Mouse (Mus musculus) hindbrain, postnatal 0 days (tissue): Measurements from ENCODE around the gene Thoc6. TPM values are rescaled to one million over a fixed set of nuclear protein-coding genes. Genes with fewer than 3 reads are reported as not detected.

ENCODE experiments used
- ATAC-seq: fragments of 200-750 bp; cut with Nextera tagmentation; 2 replicates; pipeline ENCODE4 v1.8.0; 2017; ENCODE audit warnings: mild to moderate bottlenecking, moderate TSS enrichment, moderate library complexity
- DNase-seq: peaks from one replicate; pipeline ENCODE4 v3.0.0-alpha.2; 2015; ENCODE audit warnings: low spot score
- H3K27ac ChIP-seq: fragments of 300-500 bp; sonication (generic); 2 replicates; pipeline ENCODE4 v1.5.1; 2014; ENCODE audit warnings: mild to moderate bottlenecking
- H3K27me3 ChIP-seq: fragments of 300-500 bp; sonication (generic); 2 replicates; pipeline ENCODE4 v1.6.1; 2014; ENCODE audit warnings: low read length, mixed read lengths; ENCODE audit not compliant: insufficient read depth
- H3K36me3 ChIP-seq: fragments of 300-500 bp; sonication (generic); 2 replicates; pipeline ENCODE4 v1.6.1; 2014; ENCODE audit warnings: low read length, mixed read lengths; ENCODE audit not compliant: insufficient read depth
- H3K4me1 ChIP-seq: fragments of 300-500 bp; sonication (generic); 2 replicates; pipeline ENCODE4 v1.6.1; 2014; ENCODE audit warnings: antibody characterized with exemption, low read length, mixed read lengths; ENCODE audit not compliant: insufficient read depth
- H3K4me2 ChIP-seq: fragments of 300-500 bp; sonication (generic); 2 replicates; pipeline ENCODE4 v1.6.1; 2014; ENCODE audit warnings: low read depth, mild to moderate bottlenecking, low read length, moderate library complexity, mixed read lengths
- H3K4me3 ChIP-seq: fragments of 300-500 bp; sonication (generic); 2 replicates; pipeline ENCODE4 v1.5.1; 2014; ENCODE audit warnings: low read length
- H3K9ac ChIP-seq: fragments of 300-500 bp; sonication (generic); replicated peaks from 2 replicates; pipeline ENCODE4 v1.6.1; 2014; ENCODE audit warnings: mild to moderate bottlenecking, low read length, moderate library complexity, mixed read lengths
- H3K9me3 ChIP-seq: fragments of 300-500 bp; sonication (generic); 2 replicates; pipeline ENCODE4 v1.6.1; 2016; ENCODE audit warnings: low read length, mixed read lengths
- CTCF ChIP-seq: IDR thresholded peaks from 2 replicates; pipeline ENCODE4 v1.5.1; 2016; ENCODE audit warnings: antibody characterized with exemption, control low read depth, low read depth
- WGBS: fragments of 180-500 bp; shearing (Covaris S2); extraction: QIAGEN DNeasy Blood & Tissue Kit; methylation state at CpG from one replicate; pipeline ENCODE4 v1.1.7; 2014; 5-methylcytosine and 5-hydroxymethylcytosine counted together
- polyA plus RNA-seq: library from polyadenylated mRNA; unstranded; fragments of >200 nt; fragmentation: Nextera tagmentation; extraction: Ambion mirVana; gene quantifications from 2 replicates; pipeline ENCODE4 v1.2.1, GENCODE M21; 2015
- total RNA-seq: library from RNA; depleted of rRNA; stranded (reverse); fragments of >200 nt; gene quantifications from 2 replicates; pipeline ENCODE4 v1.2.3, GENCODE M21; 2014

Gene Thoc6
- total and polyA plus RNA-seq, 2 experiments from 2014 or later = 28.1 to 28.4 TPM

GRCm38 (mm10) chr17:23660117-23660875 lies 13.4 kb downstream of the Thoc6 start, which contains the start of gene Bicdl2:
TSS of gene Bicdl2 (plus strand) at chr17:23660506.
- 9% methylated on average over 27 of the region's 27 CpGs for WGBS
- H3K27ac ChIP-seq = no peak within 1 kb of the TSS
- H3K9me3 ChIP-seq = no peaks in the 10 kb centered on the region
- H3K9ac ChIP-seq = no peak within 1 kb of the TSS
- DNase-seq (no peak), ATAC-seq (0 out of 2 replicates have a peak, but pooled peaks have one; percentile 30)
- H3K4me1 ChIP-seq = 0 out of 2 replicates have a peak, but pooled peaks cover 3% of the 10 kb centered on the region
- peak within 1 kb of the TSS; percentile 22; the same call in 1 of the 2 replicates for H3K4me2 ChIP-seq
- TF ChIP-seq CTCF = peak; percentile 72
- H3K4me3 ChIP-seq = 0 out of 2 replicates have a peak within 1 kb of the TSS, but pooled peaks have one; percentile 8
- H3K27me3 ChIP-seq = peaks cover 28% of the 10 kb centered on the region
- H3K36me3 ChIP-seq = no peaks in the 10 kb centered on the region

- no peak overlapping the region for H3K9ac ChIP-seq
- no peak overlapping the region for H3K4me2 ChIP-seq
- no peak overlapping the region for H3K4me3 ChIP-seq
- no peak for TF ChIP-seq CTCF
- WGBS = 84% methylated on average over 3 of the region's 3 CpGs
- DNase-seq (no peak), ATAC-seq (no peak)
- H3K9me3 ChIP-seq = no peaks in the 10 kb centered on the region
- no peaks in the 10 kb centered on the region for H3K36me3 ChIP-seq
- H3K27me3 ChIP-seq = peaks cover 28% of the 10 kb centered on the region
- no peak overlapping the region for H3K27ac ChIP-seq
- 0 out of 2 replicates have a peak, but pooled peaks cover 3% of the 10 kb centered on the region for H3K4me1 ChIP-seq
Observed at GRCm38 (mm10) chr17:23658450-23658849, 15.2 kb downstream of the Thoc6 start.

GRCm38 (mm10) chr17:23654410-23654809 lies 19.3 kb downstream of the Thoc6 start:
- H3K4me2 ChIP-seq = no peak overlapping the region
- H3K36me3 ChIP-seq = no peaks in the 10 kb centered on the region
- DNase-seq = no peak
- no peaks in the 10 kb centered on the region for H3K4me1 ChIP-seq
- H3K4me3 ChIP-seq = no peak overlapping the region
- H3K27ac ChIP-seq = no peak overlapping the region
- no peak for ATAC-seq
- 56% methylated on average over 2 of the region's 2 CpGs for WGBS
- H3K9me3 ChIP-seq = no peaks in the 10 kb centered on the region
- peaks cover 2% of the 10 kb centered on the region for H3K27me3 ChIP-seq
- no peak for TF ChIP-seq CTCF
- no peak overlapping the region for H3K9ac ChIP-seq

DNA sequence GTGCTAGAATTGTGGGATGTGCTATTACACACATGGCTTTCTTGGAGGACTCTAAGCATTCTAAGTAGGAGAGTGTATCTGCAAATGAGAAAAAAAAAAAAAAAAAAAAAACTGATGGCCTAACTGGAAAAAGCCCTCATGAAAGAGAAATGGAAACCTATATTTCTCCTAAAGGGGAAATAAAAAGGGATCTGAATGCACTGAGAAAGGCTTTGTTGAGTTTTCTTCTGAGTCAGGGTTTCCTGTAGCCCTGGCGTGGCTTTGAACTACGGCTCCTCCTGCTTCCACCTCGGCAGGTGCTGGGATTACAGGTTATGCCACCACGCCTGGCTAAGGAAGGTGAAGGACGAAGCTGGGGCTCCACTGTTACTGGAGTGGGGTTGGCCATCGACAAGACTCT lies 19.7 kb downstream of the Thoc6 start:
- no peak overlapping the region for H3K9ac ChIP-seq
- ATAC-seq = no peak
- no peak overlapping the region for H3K4me3 ChIP-seq
- H3K9me3 ChIP-seq = no peaks in the 10 kb centered on the region
- no peaks in the 10 kb centered on the region for H3K36me3 ChIP-seq
- TF ChIP-seq CTCF = no peak
- no peak overlapping the region for H3K27ac ChIP-seq
- H3K4me1 ChIP-seq = no peaks in the 10 kb centered on the region
- 64% methylated on average over 6 of the region's 6 CpGs for WGBS
- DNase-seq = no peak
- no peaks in the 10 kb centered on the region for H3K27me3 ChIP-seq
- no peak overlapping the region for H3K4me2 ChIP-seq

DNA sequence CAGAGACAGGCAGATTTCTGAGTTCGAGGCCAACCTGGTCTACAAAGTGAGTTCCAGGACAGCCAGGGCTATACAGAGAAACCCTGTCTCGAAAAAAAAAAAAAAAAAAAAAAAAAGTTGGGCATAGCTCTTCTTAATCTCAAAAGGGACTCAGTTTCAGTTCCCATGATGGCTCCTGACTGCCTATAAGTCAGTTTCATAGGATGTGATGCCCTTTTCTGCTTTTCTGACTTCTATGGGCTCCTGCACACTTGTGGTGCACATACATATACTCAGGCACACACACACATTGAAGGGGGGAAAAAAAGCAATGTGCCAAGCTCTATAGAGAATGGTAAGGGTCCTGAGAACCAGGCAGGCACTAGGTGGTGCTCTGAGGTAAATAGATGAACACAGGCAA lies 20.4 kb downstream of the Thoc6 start:
- no peak overlapping the region for H3K27ac ChIP-seq
- H3K4me2 ChIP-seq = no peak overlapping the region
- no peaks in the 10 kb centered on the region for H3K36me3 ChIP-seq
- ATAC-seq = no peak
- H3K27me3 ChIP-seq = no peaks in the 10 kb centered on the region
- H3K4me3 ChIP-seq = no peak overlapping the region
- DNase-seq = no peak
- H3K9ac ChIP-seq = no peak overlapping the region
- no peaks in the 10 kb centered on the region for H3K9me3 ChIP-seq
- TF ChIP-seq CTCF = peak; percentile 26; the same call in 1 of the 2 replicates
- no peaks in the 10 kb centered on the region for H3K4me1 ChIP-seq
- WGBS = 69% methylated on average over 2 of the region's 2 CpGs

DNA sequence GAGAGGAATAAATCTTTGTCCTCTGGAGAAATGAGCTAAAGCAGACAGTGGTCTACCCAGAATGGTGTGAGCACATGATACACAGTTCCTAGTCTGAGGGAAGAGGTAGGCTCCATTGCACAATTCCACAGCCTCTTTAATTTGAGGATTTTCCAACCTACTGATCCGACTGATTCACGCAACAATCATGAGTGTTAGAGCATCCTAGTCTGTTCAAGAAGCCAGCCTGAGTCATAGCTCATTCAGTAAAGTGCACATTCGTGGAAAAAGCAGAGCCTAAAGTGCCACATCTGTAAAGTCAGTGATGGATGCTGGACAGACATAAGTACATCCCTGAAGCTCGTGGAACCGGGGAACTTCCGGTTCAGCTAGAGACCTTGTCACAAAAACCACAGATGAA lies 22.3 kb downstream of the Thoc6 start:
- H3K9ac ChIP-seq = no peak overlapping the region
- no peak for ATAC-seq

DNA sequence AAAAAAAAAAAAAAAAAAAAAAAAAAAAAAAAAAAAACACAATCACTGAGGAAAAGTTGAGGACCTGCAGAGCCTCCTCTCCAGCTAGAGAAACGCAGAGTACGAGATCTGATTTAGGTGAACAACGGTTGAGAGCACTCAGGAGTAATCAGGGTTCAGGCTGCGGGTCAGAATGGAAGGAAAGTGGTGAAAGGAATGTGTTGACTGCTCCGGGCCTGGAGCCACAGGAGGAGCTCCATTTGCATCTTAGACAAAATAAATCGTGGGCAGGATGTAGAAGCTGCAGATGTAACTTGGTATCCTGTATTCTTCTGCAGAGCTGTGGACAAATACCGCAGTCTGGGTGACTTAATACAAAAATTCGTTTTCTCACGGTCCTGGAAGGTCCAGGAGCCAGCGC lies 27.8 kb downstream of the Thoc6 start:
- H3K27ac ChIP-seq = no peak overlapping the region
- WGBS = 35% methylated on average over 10 of the region's 10 CpGs
- H3K27me3 ChIP-seq = peaks cover 13% of the 10 kb centered on the region; the same call in 1 of the 2 replicates
- TF ChIP-seq CTCF = no peak
- H3K4me1 ChIP-seq = peaks cover 4% of the 10 kb centered on the region; the same call in 1 of the 2 replicates
- no peak overlapping the region for H3K4me3 ChIP-seq
- H3K9ac ChIP-seq = no peak overlapping the region
- H3K9me3 ChIP-seq = no peaks in the 10 kb centered on the region
- DNase-seq (no peak), ATAC-seq (no peak)
- H3K4me2 ChIP-seq = no peak overlapping the region
- no peaks in the 10 kb centered on the region for H3K36me3 ChIP-seq

More for the DNA sequence above, 22.3 kb downstream of the Thoc6 start:
- Histone ChIP-seq H3K4me2 (no peak overlapping the region), H3K27me3 (no peaks in the 10 kb centered on the region), H3K27ac (no peak overlapping the region), H3K36me3 (no peaks in the 10 kb centered on the region), H3K9me3 (no peaks in the 10 kb centered on the region), H3K4me3 (no peak overlapping the region), H3K4me1 (no peaks in the 10 kb centered on the region)
- no peak for DNase-seq
- TF ChIP-seq CTCF = no peak
- WGBS = 83% methylated on average over 6 of the region's 6 CpGs
